Mouse (Mus musculus) midbrain, embryonic 13.5 days (tissue): ENCODE measurements around the gene Lpar3. TPM values are rescaled to one million over a fixed set of nuclear protein-coding genes. Genes with fewer than 3 reads are reported as not detected.

Source experiments
- ATAC-seq: fragments of 200-750 bp; cut with Nextera tagmentation; 2 replicates; pipeline ENCODE4 v1.8.0; 2017; ENCODE audit warnings: mild to moderate bottlenecking, moderate TSS enrichment, moderate library complexity
- H3K27ac ChIP-seq: fragments of 300-500 bp; sonication (generic); 2 replicates; pipeline ENCODE4 v1.5.1; 2015; ENCODE audit warnings: inconsistent platforms, mild to moderate bottlenecking, moderate library complexity
- H3K27me3 ChIP-seq: fragments of 300-500 bp; sonication (generic); 2 replicates; pipeline ENCODE4 v1.6.1; 2015; ENCODE audit warnings: mild to moderate bottlenecking, inconsistent platforms
- H3K36me3 ChIP-seq: fragments of 300-500 bp; sonication (generic); 2 replicates; pipeline ENCODE4 v1.6.1; 2015; ENCODE audit warnings: mild to moderate bottlenecking, inconsistent platforms
- H3K4me1 ChIP-seq: fragments of 300-500 bp; sonication (generic); replicated peaks from 2 replicates; pipeline ENCODE4 v1.6.1; 2015; ENCODE audit warnings: inconsistent platforms
- H3K4me2 ChIP-seq: fragments of 300-500 bp; sonication (generic); replicated peaks from 2 replicates; pipeline ENCODE4 v1.6.1; 2015; ENCODE audit warnings: moderate library complexity, mild to moderate bottlenecking, inconsistent platforms
- H3K4me3 ChIP-seq: fragments of 300-500 bp; sonication (generic); replicated peaks from 2 replicates; pipeline ENCODE4 v1.5.1; 2015; ENCODE audit warnings: mild to moderate bottlenecking, inconsistent platforms
- H3K9ac ChIP-seq: fragments of 300-500 bp; sonication (generic); replicated peaks from 2 replicates; pipeline ENCODE4 v1.6.1; 2015; ENCODE audit warnings: mild to moderate bottlenecking, inconsistent platforms
- H3K9me3 ChIP-seq: fragments of 300-500 bp; sonication (generic); 2 replicates; pipeline ENCODE4 v1.6.1; 2016; ENCODE audit warnings: mild to moderate bottlenecking, inconsistent platforms
- WGBS: fragments of 180-500 bp; shearing (Covaris S2); methylation state at CpG from one replicate; pipeline ENCODE4 v1.1.7; 2015; 5-methylcytosine and 5-hydroxymethylcytosine counted together
- polyA plus RNA-seq: library from polyadenylated mRNA; unstranded; fragments of >200 nt; fragmentation: Nextera tagmentation; extraction: Ambion mirVana; gene quantifications from 2 replicates; pipeline ENCODE4 v1.2.1, GENCODE M21; 2015

The Lpar3 gene
- polyA plus RNA-seq, 1 experiment from 2014 or later, result 0.35 TPM

GRCm38 (mm10) chr3:146324949-146325348 is 104.2 kb downstream of the Lpar3 start:
- no peaks in the 10 kb centered on the region for H3K36me3 ChIP-seq
- H3K9ac ChIP-seq, result no peak overlapping the region
- H3K4me3 ChIP-seq, result no peak overlapping the region
- 0 out of 2 replicates have a peak, but pooled peaks cover 4% of the 10 kb centered on the region for H3K27me3 ChIP-seq
- ATAC-seq, result no peak
- no peak overlapping the region for H3K4me2 ChIP-seq
- H3K4me1 ChIP-seq, result peaks cover 21% of the 10 kb centered on the region
- H3K9me3 ChIP-seq, result no peaks in the 10 kb centered on the region
- no peak overlapping the region for H3K27ac ChIP-seq
- WGBS, result 61% methylated on average over 8 of the region's 8 CpGs

GRCm38 (mm10) chr3:146326743-146327536 is 106.2 kb downstream of the Lpar3 start:
- H3K4me1 ChIP-seq, result peaks cover 21% of the 10 kb centered on the region
- no peaks in the 10 kb centered on the region for H3K9me3 ChIP-seq
- H3K27ac ChIP-seq, result peak overlapping the region; percentile 90
- no peaks in the 10 kb centered on the region for H3K36me3 ChIP-seq
- WGBS, result 31% methylated on average over 17 of the region's 17 CpGs
- ATAC-seq, result peak; percentile 29
- H3K9ac ChIP-seq, result peak overlapping the region; percentile 54
- peaks cover 12% of the 10 kb centered on the region; the same call in 1 of the 2 replicates for H3K27me3 ChIP-seq
- peak overlapping the region; percentile 32; the same call in 1 of the 2 replicates for H3K4me3 ChIP-seq
- H3K4me2 ChIP-seq, result peak overlapping the region; percentile 52

- Histone ChIP-seq H3K4me3 (peak overlapping the region; percentile 32), H3K4me1 (peaks cover 21% of the 10 kb centered on the region), H3K27me3 (peaks cover 12% of the 10 kb centered on the region; the same call in 1 of the 2 replicates), H3K36me3 (no peaks in the 10 kb centered on the region), H3K9me3 (no peaks in the 10 kb centered on the region), H3K9ac (peak overlapping the region; percentile 54), H3K27ac (peak overlapping the region; percentile 90), H3K4me2 (peak overlapping the region; percentile 52)
- under 1% methylated on average over 13 of the region's 13 CpGs for WGBS
- peak; percentile 90 for ATAC-seq
Observed at GRCm38 (mm10) chr3:146327537-146328255, 106.9 kb downstream of the Lpar3 start.

- Histone ChIP-seq H3K27ac (no peak overlapping the region), H3K27me3 (peaks cover 12% of the 10 kb centered on the region; the same call in 1 of the 2 replicates), H3K4me3 (0 out of 2 replicates have a peak overlapping the region, but pooled peaks have one; percentile 13), H3K9me3 (no peaks in the 10 kb centered on the region), H3K9ac (no peak overlapping the region), H3K36me3 (no peaks in the 10 kb centered on the region), H3K4me2 (peak overlapping the region; percentile 52), H3K4me1 (peaks cover 21% of the 10 kb centered on the region)
- WGBS, result 19% methylated on average over 13 of the region's 13 CpGs
- ATAC-seq, result no peak
Observed at GRCm38 (mm10) chr3:146328749-146329148, 108.0 kb downstream of the Lpar3 start.

- Histone ChIP-seq H3K27me3 (peaks cover 10% of the 10 kb centered on the region; the same call in 1 of the 2 replicates), H3K4me3 (no peak overlapping the region), H3K9me3 (no peaks in the 10 kb centered on the region), H3K9ac (no peak overlapping the region), H3K27ac (no peak overlapping the region), H3K4me1 (peaks cover 28% of the 10 kb centered on the region), H3K36me3 (no peaks in the 10 kb centered on the region), H3K4me2 (no peak overlapping the region)
- 88% methylated on average over 11 of the region's 11 CpGs for WGBS
- no peak for ATAC-seq
Observed at GRCm38 (mm10) chr3:146331819-146332218, 111.1 kb downstream of the Lpar3 start.

GRCm38 (mm10) chr3:146333270-146333669 is 112.5 kb downstream of the Lpar3 start:
- Histone ChIP-seq H3K9ac (no peak overlapping the region), H3K27me3 (peaks cover 10% of the 10 kb centered on the region; the same call in 1 of the 2 replicates), H3K4me1 (peaks cover 32% of the 10 kb centered on the region), H3K27ac (no peak overlapping the region), H3K36me3 (no peaks in the 10 kb centered on the region), H3K9me3 (no peaks in the 10 kb centered on the region), H3K4me3 (no peak overlapping the region), H3K4me2 (no peak overlapping the region)
- 88% methylated on average over 3 of the region's 3 CpGs for WGBS
- no peak for ATAC-seq

- H3K9me3 ChIP-seq, result no peaks in the 10 kb centered on the region
Observed at GRCm38 (mm10) chr3:146334070-146334469, 113.3 kb downstream of the Lpar3 start.

More at GRCm38 (mm10) chr3:146334070-146334469, 113.3 kb downstream of the Lpar3 start:
- Histone ChIP-seq H3K27ac (peak overlapping the region; percentile 73), H3K27me3 (peaks cover 10% of the 10 kb centered on the region; the same call in 1 of the 2 replicates), H3K36me3 (no peaks in the 10 kb centered on the region), H3K9ac (no peak overlapping the region), H3K4me2 (no peak overlapping the region), H3K4me1 (peaks cover 30% of the 10 kb centered on the region), H3K4me3 (no peak overlapping the region)
- no peak for ATAC-seq
- 30% methylated on average over 7 of the region's 7 CpGs for WGBS

Other genes with a start within 250 kb of the Lpar3 start
- 0.39 and 0.52 TPM in 2 replicates for gene Syde2, start 233.1 kb upstream of the Lpar3 start, polyA plus RNA-seq
- 0.14 and 0.57 TPM in 2 replicates for gene Wdr63, start 112.8 kb upstream of the Lpar3 start, polyA plus RNA-seq
- 0.95 and 0.96 TPM in 2 replicates for gene Mcoln3, start 103.5 kb upstream of the Lpar3 start, polyA plus RNA-seq
- gene Mcoln2, start 71.1 kb upstream of the Lpar3 start, polyA plus RNA-seq, result 0.22 and 0.35 TPM in 2 replicates
- 15.5 and 16.4 TPM in 2 replicates for gene Ssx2ip, start 183.7 kb downstream of the Lpar3 start, polyA plus RNA-seq
- gene Ctbs, start 228.8 kb downstream of the Lpar3 start, polyA plus RNA-seq, result 4.2 and 4.6 TPM in 2 replicates